Mouse (Mus musculus) CD8-positive naive resting alpha-beta T cell, adult 57 days (primary cell): ENCODE data around the gene Chrnb2. TPM values are rescaled to one million over a fixed set of nuclear protein-coding genes. Genes with fewer than 3 reads are reported as not detected.

Experiments
- total RNA-seq: library from RNA; stranded (reverse); gene quantifications from one replicate; pipeline ENCODE4 v1.2.4, GENCODE M21; 2023

The Chrnb2 gene
- 2.9 TPM for total RNA-seq

DNA sequence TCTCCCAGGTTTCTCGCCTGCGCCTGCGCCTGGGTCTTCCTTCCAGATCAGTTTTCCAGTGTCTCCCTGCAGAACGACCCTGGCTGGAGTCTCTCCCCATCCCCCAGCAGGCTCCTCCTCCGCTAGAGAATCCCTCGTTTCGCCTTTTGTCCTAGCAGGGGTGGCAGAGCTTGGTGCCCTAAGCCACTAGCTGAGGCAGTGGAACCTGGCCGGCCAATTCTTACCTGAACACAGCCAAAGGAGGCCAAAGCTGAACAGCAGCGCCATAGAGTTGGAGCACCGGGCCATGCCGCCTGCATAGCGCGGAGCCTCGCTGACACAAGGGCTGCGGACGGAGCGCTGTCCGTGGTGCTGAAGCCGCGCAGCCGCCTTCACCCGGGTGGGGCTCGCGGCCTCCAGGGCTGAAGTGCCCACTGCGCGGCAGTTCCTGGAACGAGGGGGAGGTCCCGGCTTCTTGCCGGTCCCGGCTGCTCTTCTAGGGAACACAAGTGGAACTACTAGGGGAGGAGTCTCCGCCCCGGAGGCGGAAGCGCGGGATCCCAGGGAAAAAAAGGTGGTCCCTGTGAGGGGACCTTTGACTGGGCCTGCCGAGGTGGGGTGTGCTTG, at the start of gene Chrnb2:
Chrnb2 (minus strand) TSS at position 514 of the 606 bp plus-strand sequence.

DNA sequence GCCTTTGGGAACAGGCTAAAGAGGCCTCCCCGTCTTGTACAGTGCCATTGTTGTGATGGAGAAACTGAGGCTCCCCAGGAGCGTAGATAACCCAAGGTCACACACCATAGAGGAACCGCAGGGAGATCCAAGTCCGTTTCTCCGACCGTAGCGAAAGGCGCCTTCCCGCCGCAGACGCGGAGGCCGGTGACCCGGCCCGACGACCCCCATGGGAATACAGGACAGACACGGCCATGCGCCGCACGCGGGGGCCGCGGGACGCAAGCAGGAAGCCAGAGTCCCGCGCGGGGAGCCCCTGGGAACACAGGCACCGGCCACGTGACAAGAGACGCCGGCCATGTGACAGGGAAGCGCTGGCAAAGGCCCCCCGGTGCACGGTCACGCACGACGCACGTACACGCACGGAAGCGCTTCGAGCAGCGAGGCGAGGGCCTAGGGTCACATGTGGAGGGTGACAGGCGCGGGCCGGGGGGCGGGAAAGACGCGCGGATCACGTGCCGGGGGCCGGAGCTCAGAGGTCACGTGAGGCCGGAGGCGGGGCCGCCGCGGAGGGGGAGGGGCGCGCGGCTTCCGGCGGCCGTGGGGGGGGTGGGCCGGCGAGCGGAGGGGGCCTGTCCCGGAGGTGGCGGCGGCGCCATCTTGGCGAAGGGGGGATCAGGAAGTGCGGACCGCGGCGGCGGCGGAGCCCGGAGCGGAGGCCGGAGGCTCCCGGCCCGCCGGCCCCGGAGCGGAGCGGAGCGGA, 8.7 kb upstream of the Chrnb2 start, which contains the start of gene Ube2q1:
Ube2q1 (plus strand) TSS at position 649 of the 742 bp plus-strand sequence.

GRCm38 (mm10) chr3:89714359-89715206, 49.8 kb downstream of the Chrnb2 start, which contains the start of gene Adar:
Gene Adar (plus strand): TSS chr3:89715022.

Other genes with a start within 250 kb of the Chrnb2 start
- gene Kcnn3, start 244.5 kb downstream of the Chrnb2 start, total RNA-seq, result not detected
- 145 TPM for gene Adar, start 49.6 kb downstream of the Chrnb2 start, total RNA-seq
- gene Ube2q1, start 9.0 kb upstream of the Chrnb2 start, total RNA-seq, result 74.4 TPM
- gene She, start 66.7 kb upstream of the Chrnb2 start, total RNA-seq, result 1.0 TPM
- gene Il6ra, start 148.6 kb upstream of the Chrnb2 start, total RNA-seq, result 94.7 TPM
- 110 TPM for gene Atp8b2, start 198.9 kb upstream of the Chrnb2 start, total RNA-seq
- gene Hax1, start 234.1 kb upstream of the Chrnb2 start, total RNA-seq, result 50.9 TPM